Mouse (Mus musculus): ENCODE data around the gene Mcfd2. TPM values are rescaled to one million over a fixed set of nuclear protein-coding genes. Genes with fewer than 3 reads are reported as not detected.

The Mcfd2 gene
- 41.7 TPM for polyA plus RNA-seq (2017; shearing (Covaris generic))

DNA sequence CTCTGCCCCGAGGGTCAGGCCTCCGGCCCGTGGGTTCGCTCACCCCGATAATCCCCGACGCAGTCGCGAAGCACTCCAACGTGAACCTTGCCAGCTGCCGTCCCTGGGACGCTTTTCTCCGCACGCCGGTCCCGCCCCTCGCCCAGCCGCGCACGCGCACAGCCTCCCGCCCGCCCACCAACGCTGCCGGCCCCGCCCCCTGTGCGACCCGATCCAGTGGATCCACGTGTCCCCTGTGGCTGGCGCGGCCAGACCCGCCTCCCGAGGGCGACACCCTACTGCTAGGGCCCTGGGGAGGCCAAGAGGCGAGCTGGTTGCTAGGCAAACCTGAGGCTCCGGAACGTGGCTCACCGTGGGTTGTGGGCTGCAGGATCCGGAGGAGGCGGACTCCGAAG lies at the start of gene Mcfd2:
Gene Mcfd2, minus strand, starts transcription at position 144 of the 395 bp plus-strand sequence.

GRCm38 (mm10) chr17:87282706-87283053 lies 16.9 kb upstream of the Mcfd2 start, which contains the start of gene Ttc7:
Gene Ttc7 (plus strand): TSS chr17:87282886.

Other genes starting within 250 kb of the Mcfd2 start
- gene Pigf, start 240.5 kb downstream of the Mcfd2 start, polyA plus RNA-seq (2017; shearing (Covaris generic)) = 19.4 TPM
- gene Cript, start 240.4 kb downstream of the Mcfd2 start, polyA plus RNA-seq (2017; shearing (Covaris generic)) = 124 TPM
- gene Socs5, start 158.3 kb downstream of the Mcfd2 start, polyA plus RNA-seq (2017; shearing (Covaris generic)) = 15.2 TPM
- 81.7 TPM for gene Ttc7, start 17.0 kb upstream of the Mcfd2 start, polyA plus RNA-seq (2017; shearing (Covaris generic))
- gene Stpg4, start 161.8 kb upstream of the Mcfd2 start, polyA plus RNA-seq (2017; shearing (Covaris generic)) = not detected
- 500 TPM for gene Calm2, start 181.0 kb upstream of the Mcfd2 start, polyA plus RNA-seq (2017; shearing (Covaris generic))